Mouse (Mus musculus) megakaryocyte progenitor cell, adult 5-6 weeks (primary cell): Measurements from ENCODE around the gene Slc35e1. TPM values are rescaled to one million over a fixed set of nuclear protein-coding genes. Genes with fewer than 3 reads are reported as not detected.

ENCODE experiments used
- total RNA-seq, 2 experiments: library from RNA; stranded (forward) in 1 of 2; stranded (reverse) in 1 of 2; fragments of 157-497, 149-512 nt in 1 of 2; fragments of 200-1000 nt in 1 of 2; gene quantifications; 2 replicates each; pipeline versions ENCODE4 v1.2.3 to v1.2.4; 2015 to 2017

Gene Slc35e1
- total RNA-seq, 2 experiments from 2014 or later, result 27.3 to 30.3 TPM

Other genes with a start within 250 kb of the Slc35e1 start
- gene Gm10282, start 187.4 kb downstream of the Slc35e1 start, total RNA-seq (2015), result 58.7 and 76.6 TPM in 2 replicates
- gene Gm10282, start 187.4 kb downstream of the Slc35e1 start, total RNA-seq (2017), result 68.3 and 86.8 TPM in 2 replicates
- 10.8 and 21.8 TPM in 2 replicates for gene Klf2, start 173.6 kb downstream of the Slc35e1 start, total RNA-seq (2015)
- gene Klf2, start 173.6 kb downstream of the Slc35e1 start, total RNA-seq (2017), result 2.0 and 6.6 TPM in 2 replicates
- 44.6 and 57.1 TPM in 2 replicates for gene Eps15l1, start 71.2 kb downstream of the Slc35e1 start, total RNA-seq (2015)
- gene Eps15l1, start 71.2 kb downstream of the Slc35e1 start, total RNA-seq (2017), result 35.2 and 41.4 TPM in 2 replicates
- 2.2 TPM in 2 replicates for gene Calr3, start 48.7 kb downstream of the Slc35e1 start, total RNA-seq (2015)
- gene Calr3, start 48.7 kb downstream of the Slc35e1 start, total RNA-seq (2017), result 2.9 TPM in 2 replicates
- gene 1700030K09Rik, start 48.7 kb downstream of the Slc35e1 start, total RNA-seq (2015), result 3.0 and 3.3 TPM in 2 replicates
- gene 1700030K09Rik, start 48.7 kb downstream of the Slc35e1 start, total RNA-seq (2017), result 6.3 and 6.5 TPM in 2 replicates
- gene Cherp, start 17.4 kb downstream of the Slc35e1 start, total RNA-seq (2015), result 80.1 and 106 TPM in 2 replicates
- gene Cherp, start 17.4 kb downstream of the Slc35e1 start, total RNA-seq (2017), result 17.7 and 23.8 TPM in 2 replicates
- 10.0 and 12.0 TPM in 2 replicates for gene Med26, start 55.7 kb upstream of the Slc35e1 start, total RNA-seq (2015)
- gene Med26, start 55.7 kb upstream of the Slc35e1 start, total RNA-seq (2017), result 8.6 and 9.9 TPM in 2 replicates
- gene Smim7, start 78.5 kb upstream of the Slc35e1 start, total RNA-seq (2015), result 45.9 and 54.0 TPM in 2 replicates
- 47.5 and 52.1 TPM in 2 replicates for gene Smim7, start 78.5 kb upstream of the Slc35e1 start, total RNA-seq (2017)
- 0.42 and 1.1 TPM in 2 replicates for gene Tmem38a, start 79.4 kb upstream of the Slc35e1 start, total RNA-seq (2015)
- 0.58 and 1.6 TPM in 2 replicates for gene Tmem38a, start 79.4 kb upstream of the Slc35e1 start, total RNA-seq (2017)
- 3.1 and 4.7 TPM in 2 replicates for gene Nwd1, start 154.1 kb upstream of the Slc35e1 start, total RNA-seq (2015)
- gene Nwd1, start 154.1 kb upstream of the Slc35e1 start, total RNA-seq (2017), result 4.0 and 5.4 TPM in 2 replicates
- gene Sin3b, start 230.7 kb upstream of the Slc35e1 start, total RNA-seq (2015), result 81.9 and 87.4 TPM in 2 replicates
- 79.8 and 86.7 TPM in 2 replicates for gene Sin3b, start 230.7 kb upstream of the Slc35e1 start, total RNA-seq (2017)